Mouse (Mus musculus) ES-E14 (cell line): ENCODE results near the gene Slc25a33.

ENCODE experiments used
- HCFC1 ChIP-seq: IDR thresholded peaks from 2 replicates; pipeline ENCODE4 v1.6.1; 2012; ENCODE audit warnings: low read length, inconsistent platforms, borderline replicate concordance; ENCODE audit not compliant: insufficient read depth
- ZNF384 ChIP-seq: IDR thresholded peaks from 2 replicates; pipeline ENCODE4 v1.6.1; 2012; ENCODE audit warnings: low read depth, low read length, inconsistent platforms

DNA sequence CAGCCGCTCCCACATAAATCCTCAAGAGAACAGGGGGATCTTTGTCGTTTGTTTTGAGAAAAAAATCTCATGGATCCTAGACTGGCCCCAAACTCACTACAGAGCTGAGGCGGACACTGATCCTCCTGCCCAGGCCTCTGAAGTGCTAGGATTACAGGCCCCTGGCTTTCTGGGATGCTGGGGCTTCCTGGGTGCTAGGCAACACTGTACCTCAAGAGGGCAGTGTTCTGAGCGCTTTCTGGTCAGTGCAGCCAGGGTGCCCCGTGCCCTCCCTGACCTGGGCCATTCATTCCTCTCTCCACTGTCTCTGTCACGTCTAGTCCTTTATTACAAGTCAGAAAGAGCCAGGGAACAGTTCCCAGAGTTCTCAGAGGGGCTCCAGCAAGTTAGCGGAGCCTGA lies 62.1 kb downstream of the Slc25a33 start:
- TF ChIP-seq ZNF384 (no peak), HCFC1 (no peak)
